Mouse (Mus musculus): ENCODE measurements around the gene Ctnnb1.

Ctnnb1 gene

GRCm38 (mm10) chr9:120963720-120964119 lies 34.7 kb downstream of the Ctnnb1 start:
- DNase-seq, result no peak

GRCm38 (mm10) chr9:120964224-120964623 lies 35.2 kb downstream of the Ctnnb1 start:
- DNase-seq, result no peak

DNA sequence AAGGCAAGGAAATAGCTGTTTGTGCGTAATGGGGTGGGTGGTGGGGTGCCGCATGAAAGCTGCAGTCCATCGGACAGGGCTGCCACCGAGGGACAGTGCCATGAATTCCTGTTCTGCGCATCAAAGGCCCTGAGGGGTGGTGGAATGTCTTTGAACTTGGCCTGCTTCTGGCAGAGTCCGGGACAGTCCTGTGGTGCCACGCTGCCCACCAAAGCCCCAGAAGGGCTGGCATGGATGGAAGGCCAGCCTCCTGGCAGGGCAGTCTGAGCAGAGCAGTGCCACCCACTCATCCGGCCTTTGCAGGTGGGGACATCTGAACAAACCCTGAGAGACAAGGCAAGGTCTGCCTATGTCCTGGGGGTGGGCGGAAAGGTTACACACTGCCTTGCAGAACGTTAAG lies 36.0 kb downstream of the Ctnnb1 start:
- no peak for DNase-seq

DNA sequence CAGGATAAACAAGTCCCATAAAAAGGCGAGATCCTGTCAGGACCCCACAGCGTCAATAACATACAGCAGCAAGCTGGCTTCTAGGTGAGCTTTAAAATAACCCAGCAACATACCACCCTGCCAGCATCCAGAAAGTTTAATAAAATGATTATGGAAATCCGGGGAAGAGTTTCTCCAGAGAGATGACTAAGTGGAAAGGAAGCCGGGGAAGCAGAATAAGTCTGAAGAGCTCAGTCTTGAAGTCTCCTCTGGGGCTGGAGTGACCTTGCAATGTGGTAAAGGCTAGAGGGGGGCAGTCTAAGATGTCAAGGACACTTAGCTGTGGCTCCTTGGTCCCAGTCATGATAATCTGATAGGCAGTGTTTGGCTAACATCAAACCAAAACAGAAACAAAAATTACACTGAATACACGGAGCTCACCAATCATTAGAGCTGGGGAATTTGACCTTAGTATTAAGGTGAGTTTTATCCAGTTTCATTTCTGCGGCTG lies 44.1 kb downstream of the Ctnnb1 start:
- no peak for DNase-seq

- no peak for DNase-seq
Observed at GRCm38 (mm10) chr9:120974209-120974608, 45.2 kb downstream of the Ctnnb1 start.

- DNase-seq, result no peak
Observed at GRCm38 (mm10) chr9:120976158-120976557, 47.1 kb downstream of the Ctnnb1 start.

DNA sequence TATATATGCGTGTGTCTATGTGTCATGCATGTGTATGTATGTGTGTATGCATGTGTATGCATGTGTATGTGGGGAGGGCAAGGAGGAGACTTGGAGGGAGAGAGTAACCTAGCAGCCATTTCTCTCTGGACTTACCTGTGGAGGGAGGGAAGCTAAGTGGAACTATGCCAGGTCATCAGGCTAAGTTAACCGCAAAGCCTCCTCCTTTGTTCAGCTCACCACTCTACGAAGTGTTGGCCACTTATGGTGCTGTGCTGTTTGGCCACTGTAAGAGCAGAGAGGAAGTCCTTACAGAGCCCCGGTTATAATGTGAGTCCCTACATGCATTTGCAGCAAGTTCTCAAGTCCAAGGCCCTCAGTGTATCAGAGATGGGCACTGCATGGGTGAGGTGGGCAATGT lies 47.8 kb downstream of the Ctnnb1 start:
- no peak for DNase-seq

GRCm38 (mm10) chr9:120981777-120982176 lies 52.8 kb downstream of the Ctnnb1 start:
- DNase-seq, result no peak

- no peak for DNase-seq
Observed at GRCm38 (mm10) chr9:120983849-120984248, 54.8 kb downstream of the Ctnnb1 start.

DNA sequence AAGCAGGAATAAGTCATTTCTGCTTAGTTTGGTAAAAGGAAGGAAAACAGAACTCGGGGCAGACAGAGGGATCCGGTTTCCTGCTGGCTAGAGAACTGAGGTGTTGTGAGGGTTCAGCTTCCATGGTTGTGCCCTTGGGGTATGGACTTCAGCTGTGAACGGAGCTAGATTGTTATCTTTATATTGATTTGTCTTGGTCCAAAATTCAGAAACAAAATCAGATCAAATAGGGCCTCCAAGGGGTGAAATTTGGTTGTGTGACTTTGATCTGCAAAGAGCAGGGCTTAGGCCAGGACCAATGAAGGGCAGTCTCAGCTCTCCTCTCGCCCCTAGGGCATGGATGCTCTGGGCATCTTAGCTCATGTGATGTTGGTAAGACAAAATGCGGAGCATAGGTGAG lies 55.5 kb downstream of the Ctnnb1 start:
- DNase-seq, result no peak

DNA sequence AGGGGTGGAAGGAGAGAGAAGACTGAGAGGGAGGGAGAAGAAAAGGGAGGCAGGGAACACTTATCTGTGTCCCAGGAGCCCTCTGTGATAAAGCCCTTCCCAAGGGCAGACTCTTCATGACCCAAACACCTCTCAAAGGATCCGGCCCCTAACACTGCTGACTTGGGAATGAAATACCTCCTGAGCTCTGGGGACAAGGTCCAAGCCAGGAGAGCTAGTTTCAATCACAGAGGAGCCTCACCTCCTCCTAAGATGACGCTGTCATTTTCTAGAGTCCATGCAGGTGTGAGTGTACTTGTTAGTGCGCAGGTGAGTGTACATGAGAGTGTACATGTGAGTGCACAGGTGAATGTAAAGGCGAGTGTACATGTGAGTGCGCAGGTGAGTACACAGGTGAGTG lies 56.0 kb downstream of the Ctnnb1 start:
- DNase-seq, result no peak

DNA sequence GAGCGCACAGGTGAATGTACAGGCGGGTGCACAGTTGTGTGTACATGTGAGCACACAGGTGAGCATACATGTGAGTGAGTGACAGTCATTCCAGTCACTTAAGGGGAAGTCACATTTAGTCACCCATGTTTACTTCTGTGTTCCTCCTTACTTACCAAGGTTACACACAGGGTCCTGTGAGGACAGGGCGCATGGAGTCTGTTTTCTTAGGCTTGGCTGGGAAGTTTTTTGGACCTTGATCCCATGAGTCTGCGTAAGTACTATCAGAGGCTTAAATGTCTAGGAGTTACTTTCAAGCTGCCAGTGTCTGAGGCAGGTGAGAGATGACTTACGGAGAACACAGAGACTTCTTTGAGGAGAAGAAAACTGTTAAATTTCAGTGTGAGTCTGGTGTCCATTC lies 56.5 kb downstream of the Ctnnb1 start:
- DNase-seq, result no peak

GRCm38 (mm10) chr9:120986255-120986654 lies 57.2 kb downstream of the Ctnnb1 start:
- no peak for DNase-seq

- no peak for DNase-seq
Observed at GRCm38 (mm10) chr9:120986994-120987393, 58.0 kb downstream of the Ctnnb1 start.

GRCm38 (mm10) chr9:120988088-120988487 lies 59.1 kb downstream of the Ctnnb1 start:
- DNase-seq, result no peak

DNA sequence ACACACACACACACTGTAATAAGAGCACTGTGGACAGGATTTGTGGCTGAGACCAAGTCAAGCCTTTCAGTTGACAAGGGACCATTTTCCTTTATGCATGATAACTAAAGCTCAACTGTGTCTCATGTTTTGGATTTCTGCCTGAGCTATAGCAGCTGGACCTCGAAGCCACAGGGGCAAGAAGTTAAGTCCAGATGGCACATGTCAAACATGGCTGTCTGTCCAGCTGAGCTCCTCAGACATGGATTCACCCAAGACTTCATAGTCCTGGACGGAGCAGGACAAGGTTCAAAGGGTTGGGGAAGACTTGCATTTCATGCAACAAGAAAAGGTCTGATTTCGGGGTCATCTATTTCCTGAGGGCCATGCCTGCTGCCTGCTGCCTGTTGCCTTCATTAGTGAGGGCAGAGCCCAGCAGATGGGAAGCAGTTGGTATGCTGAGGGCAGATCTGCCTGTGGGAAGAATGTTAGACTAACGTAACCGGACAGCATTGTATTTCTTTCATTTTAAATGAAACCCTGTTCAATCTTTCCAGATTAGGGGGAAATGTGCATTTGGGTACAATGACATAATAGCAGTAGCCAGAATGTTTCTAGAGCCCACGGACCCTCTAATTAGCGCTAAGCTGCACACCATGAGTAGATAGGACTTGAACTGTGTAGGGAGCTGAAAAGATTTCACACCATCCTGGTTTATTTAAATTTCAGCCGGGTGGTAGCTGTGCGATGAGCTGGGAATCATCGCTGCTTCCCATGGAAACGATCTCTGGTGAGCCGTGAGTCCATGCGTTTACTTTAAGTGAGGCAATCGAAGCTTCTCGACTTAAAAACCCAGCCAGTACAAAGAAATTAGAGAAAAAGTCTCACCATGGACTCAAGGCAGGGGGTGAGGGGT lies 61.0 kb downstream of the Ctnnb1 start:
- peak in 1 of 2 experiments; percentile 25 for DNase-seq

DNA sequence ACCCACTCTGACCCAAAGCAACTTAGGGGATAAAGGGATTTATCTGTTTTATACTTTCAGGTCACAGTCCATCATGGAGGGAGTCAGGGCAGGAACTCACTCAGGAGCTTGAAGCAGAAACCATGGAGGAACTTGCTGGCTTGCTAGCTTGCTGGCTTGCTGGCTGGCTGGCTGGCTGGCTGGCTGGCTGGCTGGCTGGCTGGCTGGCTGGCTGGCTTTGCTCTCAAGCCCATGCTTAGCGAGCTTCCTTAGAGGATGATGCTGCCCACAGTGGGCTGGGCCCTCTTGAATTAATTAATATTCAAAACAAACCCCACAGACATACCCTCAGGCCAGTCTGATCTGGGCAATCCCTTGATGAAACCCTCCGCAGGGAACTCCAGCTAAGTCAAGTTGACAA lies 62.8 kb downstream of the Ctnnb1 start:
- DNase-seq, result peak; percentile 19 to 26

DNA sequence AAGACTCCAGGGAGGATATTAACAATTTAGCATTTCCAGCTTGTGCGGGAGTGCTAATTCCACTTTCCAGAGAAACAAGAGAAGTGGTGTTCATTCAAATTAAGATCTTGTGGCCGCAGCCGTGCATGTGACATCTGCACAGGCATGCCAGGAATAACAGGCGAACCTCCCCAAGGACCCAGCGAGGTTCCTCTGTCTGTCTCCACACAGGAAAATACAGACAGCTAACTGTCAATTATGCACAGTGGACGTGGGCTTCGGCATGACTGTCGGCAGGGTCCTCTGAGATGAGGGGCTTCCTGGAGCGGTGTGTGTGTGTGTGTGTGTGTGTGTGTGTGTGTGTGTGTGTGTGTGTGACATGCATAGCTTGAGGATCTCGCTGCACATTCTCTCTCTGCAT lies 64.0 kb downstream of the Ctnnb1 start:
- no peak for DNase-seq

DNA sequence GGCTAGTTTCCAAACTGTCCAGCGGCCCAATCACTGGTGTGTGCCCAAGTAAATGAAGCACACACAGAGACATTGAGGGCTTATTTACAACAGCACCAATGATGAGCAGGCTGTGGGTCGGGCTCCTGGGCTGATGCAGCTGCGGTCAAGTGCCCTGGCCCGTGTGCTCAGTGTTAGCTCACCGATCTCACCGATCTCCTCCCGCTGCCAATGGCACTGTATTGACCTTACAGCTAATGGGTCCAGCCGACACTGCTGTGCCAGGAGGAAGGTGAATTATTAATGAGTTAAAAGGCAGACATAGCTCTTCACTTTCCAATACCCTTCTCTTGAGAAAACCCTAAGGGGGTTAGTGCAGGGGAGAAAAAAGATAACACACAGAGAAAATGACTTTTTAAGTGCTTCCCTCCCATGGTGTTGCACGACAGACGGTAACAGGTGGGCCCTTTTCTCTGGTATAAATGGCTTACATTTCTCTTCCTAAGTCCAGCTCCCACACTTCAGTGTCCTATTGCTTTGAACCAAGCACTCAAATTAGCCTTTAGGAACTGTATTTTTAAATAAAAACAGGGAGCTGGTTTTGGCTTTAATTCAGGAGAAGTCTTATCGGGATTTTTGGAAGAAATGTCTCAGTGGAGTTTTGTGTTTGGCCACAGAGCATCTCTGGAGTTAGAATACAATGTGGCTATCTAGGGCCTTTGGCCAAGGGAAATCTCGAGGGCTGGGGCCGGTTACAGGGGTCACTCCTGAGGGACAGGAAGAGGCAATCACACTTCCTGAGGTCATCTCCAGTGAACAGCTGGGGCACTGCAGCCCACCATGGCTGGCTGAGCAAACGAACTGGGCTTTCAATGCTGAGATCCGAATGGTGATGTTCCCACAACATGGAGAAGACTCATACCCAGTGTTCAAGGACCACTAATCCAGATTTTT lies 65.5 kb downstream of the Ctnnb1 start:
- DNase-seq, result no peak

DNA sequence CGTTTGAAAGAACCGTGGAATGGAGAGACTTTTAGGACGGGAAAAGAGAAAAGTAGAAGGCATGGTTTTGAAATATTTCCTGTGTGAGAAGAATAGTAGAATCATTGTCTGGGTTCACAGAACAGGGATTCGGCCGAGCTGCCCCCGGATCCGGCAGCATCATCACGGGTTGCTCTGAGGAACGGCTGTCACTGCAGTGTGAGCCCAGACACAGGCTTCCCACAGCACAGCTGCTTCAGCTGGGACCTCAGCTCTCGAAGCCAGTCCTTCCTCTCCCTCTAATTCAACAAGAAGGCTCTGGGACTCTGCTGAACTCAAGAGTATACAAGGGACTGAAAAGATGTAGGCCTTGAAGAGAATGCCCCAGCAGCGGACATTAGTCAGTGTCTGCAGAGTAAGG lies 69.7 kb downstream of the Ctnnb1 start:
- DNase-seq, result no peak

DNA sequence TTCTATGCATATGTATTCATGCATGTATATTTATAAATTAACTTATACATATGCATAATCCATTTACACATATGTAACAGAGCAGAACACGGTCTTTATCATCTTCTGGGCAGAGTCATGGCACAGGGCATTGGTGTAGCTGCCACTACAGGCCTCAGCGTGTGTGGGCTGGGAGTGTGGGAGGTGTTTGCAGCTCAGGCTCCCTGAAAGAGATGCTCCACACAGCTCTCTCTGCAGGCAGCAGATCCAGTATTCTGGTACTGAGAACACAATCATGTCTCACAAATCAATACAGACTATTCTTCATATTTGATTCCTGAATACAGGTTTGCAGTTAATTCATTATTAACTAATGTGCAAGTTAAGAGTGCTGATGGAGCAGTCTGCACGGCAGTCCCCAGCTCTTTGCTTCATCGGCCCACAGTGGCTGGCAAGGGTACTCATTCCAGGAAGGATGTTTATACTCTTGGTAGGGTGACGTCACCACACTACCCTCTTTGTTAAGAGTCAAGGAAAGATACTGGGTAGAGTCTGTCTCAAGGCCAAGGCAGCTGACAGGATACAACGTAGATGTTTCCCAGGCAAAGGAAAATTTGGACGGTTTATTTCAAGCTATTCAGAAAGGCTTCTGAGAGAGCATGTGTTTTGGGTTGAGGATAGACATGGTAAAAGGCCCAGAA lies 71.8 kb downstream of the Ctnnb1 start:
- DNase-seq, result no peak

DNA sequence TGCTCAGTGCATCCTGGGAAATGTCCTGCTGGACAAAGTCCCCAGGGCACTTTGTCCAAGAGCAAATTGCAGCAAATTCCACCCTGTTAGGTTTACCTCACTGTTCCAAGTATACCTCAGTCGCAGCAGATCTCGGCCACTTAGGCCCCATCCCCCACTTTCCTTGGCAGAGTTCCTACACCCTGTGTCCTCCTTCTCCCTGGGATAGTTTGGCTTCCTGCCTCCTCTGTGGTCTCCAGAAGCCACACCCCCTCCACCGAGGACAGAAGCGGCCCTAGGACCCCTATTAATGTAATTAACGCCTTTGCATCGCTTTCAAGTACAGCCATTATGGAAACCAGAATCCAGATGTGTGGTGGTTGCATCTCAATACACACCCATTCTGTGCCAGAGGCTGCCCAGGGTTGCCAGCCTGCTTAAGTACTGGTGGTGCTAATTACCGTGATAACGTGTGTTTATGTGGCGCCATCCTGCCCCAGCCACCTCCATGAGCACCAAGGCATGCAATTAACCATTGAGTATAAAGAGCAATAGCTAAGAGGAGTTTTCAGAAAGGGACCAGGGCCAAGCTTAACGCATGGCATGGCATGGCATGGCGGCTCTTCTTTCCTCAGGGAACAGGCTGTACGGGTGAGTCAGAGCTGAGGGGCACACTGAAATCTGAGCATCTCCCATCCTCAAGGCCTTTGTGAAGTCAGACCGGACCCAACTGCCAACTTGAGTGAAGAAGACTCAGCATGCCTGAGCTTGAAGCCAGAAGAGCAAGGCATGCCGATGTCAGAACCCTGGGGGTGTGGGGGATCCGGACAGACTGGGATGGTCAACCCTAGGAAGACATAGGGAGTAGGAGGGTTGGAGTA lies 72.9 kb downstream of the Ctnnb1 start:
- peak; percentile 38 to 49 for DNase-seq
